Mouse (Mus musculus) kidney, postnatal 25 days (tissue): ENCODE results near the gene Rad50.

Source experiments
- DNase-seq, 2 experiments: peaks; one replicate each; pipeline ENCODE4 v3.0.0; 2021; ENCODE audit warnings: mixed read lengths in 2 of 2

Gene Rad50

DNA sequence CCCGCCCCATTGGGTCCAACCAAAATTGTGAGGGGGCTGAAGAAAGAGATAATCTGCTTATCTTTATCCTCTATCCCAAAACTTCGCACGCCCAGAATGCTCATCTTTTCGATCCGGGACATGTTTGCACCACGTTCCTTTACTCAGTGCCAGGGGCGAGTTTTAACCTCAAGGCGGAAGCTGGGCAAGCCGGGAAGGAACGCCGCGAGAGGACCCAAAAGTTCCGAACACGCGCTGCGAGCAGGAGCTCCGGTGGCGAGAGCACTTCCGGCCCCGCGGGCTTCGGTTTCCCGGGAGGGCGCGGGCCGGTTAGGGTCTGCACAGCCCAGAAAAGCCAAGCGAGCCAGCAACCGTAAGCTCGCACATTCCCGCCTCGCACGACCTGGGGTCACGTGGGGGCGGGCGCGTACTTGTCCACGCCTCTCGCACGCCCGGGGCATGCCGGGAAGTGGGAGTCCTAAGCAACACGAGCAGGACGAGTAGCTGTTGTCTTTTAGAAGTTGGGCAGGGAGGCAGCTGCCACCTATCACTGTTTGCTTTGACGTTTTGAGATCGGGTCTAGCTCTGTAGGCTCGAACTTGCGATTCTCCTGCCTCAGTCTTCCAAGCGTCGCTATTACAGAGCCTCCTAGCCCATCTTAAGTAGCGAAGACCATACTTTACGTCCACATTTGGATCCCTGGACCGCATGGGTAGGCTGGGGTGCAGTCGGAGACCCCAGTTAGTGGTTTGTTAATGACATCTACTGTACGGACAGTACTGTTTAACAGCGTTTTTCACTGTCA, at the start of gene Rad50:
TSS of gene Rad50 (minus strand) at position 386 of the 784 bp plus-strand sequence.
- peak; percentile 95 to 96 for DNase-seq

- DNase-seq: no peak
Measured at GRCm38 (mm10) chr11:53755011-53755595, 48.0 kb upstream of the Rad50 start.

DNA sequence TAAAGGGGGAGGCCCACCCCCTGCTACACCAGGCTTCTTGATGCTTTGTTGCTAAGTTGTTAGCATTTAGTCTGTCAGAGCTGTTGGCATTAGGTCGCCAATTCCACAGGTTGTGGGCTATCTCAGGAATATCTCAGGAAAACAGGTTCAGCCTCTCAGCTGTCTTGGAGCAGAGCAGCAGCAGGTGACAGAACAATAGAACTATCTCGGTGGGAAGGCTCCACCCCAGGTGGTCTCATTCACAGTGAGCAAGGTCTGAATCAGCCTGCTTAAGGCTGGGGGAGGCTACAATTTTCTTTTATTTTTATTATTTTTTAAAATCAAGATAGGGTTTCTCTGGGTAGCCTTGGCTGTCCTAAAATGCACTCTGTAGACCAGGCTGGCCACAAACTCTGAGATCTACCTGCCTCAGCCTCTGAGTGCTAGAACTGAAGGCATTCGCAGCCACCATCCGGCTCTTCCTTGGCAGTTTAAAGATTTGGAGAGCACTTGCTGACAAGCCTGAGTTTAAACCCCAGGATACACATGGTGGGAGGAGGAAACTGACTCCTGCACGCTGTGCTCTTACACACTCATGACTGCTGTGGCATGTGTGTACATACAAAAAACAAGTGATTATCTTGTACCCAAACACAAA, 42.7 kb upstream of the Rad50 start:
- DNase-seq: no peak

DNA sequence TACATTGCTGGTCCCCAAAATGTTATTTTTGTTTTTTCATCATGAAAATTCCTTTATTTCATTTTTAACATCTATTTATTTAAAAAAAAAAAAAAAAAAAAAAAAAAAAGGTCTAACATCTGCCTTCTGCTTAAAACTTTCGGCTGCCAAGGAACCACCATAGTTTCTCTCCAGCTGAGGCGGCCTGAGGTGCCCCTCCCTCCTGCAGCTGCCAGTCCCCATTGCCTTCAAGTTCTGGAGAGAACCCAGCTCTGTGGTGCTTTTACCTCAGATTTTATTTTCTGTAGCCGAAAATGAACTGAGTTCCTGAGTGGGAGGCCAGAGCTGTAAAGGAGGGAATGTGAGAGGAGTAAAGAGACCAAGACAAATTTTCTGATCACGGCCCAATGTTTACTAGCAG, 42.2 kb upstream of the Rad50 start:
- DNase-seq: no peak

DNA sequence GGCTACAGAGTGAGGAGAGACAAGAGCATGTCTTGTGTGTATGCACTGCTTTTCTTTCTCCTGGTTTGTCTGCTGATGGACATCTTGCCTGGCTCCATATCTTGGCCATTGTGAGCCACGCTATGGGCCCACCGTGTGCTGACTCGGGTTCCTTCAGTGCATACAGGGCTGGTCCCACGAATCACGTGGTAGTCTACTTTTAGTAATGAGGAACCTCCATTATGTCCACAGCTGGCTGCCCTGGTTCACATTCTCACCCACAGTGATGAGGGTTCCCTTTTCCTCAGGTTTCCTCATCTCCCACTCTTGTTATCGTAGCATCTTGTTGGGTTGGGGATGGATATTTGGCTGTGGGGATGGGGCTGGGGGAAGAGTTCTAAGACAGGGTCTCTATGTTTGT, 41.5 kb upstream of the Rad50 start:
- DNase-seq: no peak

DNA sequence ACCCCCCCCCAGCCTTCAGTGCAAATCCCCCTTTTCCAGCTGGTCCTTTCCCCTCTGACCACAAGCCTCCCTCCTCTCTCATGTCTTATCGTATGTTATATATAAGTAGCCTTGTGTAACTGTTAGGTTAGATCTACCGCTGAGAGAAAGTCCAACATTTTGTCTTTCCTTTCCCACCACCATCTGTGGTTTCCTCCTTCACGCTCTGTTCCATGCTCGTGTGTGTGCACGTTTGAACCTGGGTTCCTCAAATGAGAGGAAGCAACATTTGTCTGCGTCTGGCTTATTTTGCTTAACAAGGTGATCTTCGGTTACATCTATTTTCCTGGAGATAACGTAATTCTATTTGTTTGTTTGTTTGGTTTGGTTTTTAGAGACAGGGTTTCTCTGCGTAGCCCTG, 40.9 kb upstream of the Rad50 start:
- no peak for DNase-seq

DNA sequence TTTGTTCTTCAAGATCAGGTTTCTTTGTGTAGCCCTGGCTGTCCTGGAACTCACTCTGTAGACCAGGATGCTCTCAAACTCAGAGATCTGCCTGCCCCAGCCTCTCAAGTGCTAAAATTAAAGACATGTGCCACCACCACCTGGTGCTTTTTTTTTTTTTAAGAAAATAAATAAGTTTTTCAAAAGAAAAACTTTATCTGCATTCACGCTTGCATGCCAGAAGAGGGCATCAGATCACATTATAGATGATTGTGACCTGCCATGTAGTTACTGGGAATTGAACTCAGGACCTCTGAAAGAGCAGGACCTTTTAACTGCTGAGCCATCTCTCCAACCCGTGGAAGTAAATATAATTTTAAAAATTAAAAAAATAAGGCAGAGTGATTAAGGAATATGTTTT, 38.1 kb upstream of the Rad50 start:
- no peak for DNase-seq

DNA sequence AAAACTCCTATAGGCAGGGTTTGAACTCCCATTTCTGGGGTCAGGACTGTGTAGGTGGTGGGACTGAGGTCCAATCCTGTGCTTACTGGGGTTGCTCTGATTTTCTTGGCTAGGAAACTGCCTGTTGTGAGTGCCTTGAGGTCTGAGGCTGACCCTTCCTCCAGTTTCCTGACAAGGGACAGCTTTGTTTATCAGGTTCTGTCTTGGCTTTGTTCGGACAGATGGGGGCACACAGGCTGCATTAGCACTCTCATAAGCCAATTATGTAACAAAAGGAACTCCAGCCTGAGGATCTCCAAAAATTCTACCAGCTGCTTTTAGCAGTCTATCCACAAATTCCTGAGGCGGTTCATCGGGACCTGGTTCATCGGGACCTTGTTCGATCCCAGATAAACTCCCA, 35.2 kb upstream of the Rad50 start:
- no peak for DNase-seq

DNA sequence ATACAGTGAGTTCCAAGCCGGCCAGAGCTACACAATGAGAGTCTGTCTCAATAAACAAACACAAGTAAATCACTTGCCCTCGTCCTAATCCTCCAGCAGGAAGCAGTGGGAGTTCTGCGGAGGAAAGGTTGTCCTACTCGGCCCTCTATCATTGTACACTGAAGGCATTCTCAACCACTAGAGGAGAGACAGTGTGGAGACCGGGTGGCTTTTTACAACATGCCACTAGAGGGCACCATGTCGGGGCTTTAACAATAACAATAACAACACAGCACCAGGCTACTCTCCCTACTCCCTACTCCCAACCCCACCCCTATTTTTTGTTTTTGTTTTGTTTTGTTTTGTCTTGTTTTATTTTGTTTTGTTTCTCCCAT, 30.4 kb upstream of the Rad50 start:
- DNase-seq: peak; percentile 72

- DNase-seq: peak; percentile 75 to 84
Measured at GRCm38 (mm10) chr11:53736771-53737572, 29.9 kb upstream of the Rad50 start.

DNA sequence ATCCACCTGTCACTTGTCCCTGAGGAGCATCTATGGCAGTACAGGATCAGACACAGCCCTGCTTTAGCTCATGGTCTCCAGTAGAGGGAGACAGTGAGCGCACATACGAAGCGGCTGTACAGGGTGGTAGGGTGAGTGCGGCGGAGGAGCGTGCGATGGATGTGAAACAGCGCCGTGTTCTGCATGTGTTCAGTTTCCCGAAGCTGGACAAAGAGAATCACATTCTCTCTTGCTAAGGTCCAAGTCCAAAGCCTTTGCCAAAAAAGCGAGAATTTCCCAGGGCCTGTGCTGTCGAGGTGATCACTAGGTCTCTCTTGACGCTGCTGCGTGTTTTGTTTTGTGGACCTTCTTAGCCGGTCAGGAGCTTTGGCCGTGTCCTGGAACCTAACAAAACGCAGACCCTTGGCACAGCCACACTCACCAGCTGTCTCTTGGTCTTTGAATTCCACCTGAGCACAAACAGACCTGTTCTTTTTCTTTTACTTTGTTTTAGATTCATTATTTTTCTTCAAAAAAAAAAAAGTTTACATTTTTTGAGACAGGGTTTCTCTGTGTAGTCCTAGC, 28.6 kb upstream of the Rad50 start:
- peak; percentile 62 to 70 for DNase-seq

GRCm38 (mm10) chr11:53734970-53735681, 28.0 kb upstream of the Rad50 start:
- DNase-seq: no peak

DNA sequence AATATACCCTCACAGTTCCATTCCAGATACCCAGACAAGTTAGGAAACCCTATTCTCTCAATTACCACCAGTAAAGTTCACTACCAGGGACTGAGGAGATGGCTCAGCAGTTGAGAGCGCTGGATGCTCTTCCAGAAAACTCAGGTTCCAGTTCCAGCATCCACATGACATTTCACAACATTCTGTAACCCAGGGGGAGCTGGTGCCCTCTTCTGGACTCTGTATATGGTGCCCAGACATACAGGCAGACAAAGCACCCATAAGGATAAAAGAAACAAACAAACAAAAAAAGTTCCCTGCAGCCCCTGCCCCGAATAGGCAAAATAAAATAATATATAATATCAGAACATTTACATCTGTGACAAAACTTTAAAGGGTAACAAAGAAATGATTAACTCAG, 27.3 kb upstream of the Rad50 start:
- DNase-seq: no peak

- DNase-seq: no peak
Measured at GRCm38 (mm10) chr11:53733824-53734223, 26.7 kb upstream of the Rad50 start.

GRCm38 (mm10) chr11:53732244-53732643, 25.1 kb upstream of the Rad50 start:
- DNase-seq: no peak

DNA sequence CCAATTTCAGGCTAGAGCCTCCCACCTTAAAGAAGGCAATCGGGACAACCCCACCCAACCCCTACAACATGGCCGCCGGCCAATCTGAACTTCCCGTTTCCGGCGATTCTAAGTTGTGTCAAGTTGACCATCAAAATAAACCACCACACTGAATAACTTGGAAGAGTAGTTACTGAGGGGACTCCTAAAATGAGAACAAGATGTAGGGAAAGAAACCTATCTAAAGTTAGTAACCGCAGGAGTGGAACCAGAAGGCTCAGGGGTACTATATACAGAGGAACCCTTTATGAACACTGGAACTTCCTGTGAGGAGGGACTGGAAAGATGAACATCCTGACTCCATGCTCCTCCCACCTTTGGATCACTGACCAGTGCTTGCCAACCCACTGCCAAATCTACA, 24.3 kb upstream of the Rad50 start:
- DNase-seq: no peak

GRCm38 (mm10) chr11:53720715-53721114, 13.6 kb upstream of the Rad50 start, which contains the start of gene Il5:
Il5 (plus strand) TSS chr11:53720794.
- no peak for DNase-seq

GRCm38 (mm10) chr11:53719701-53720100, 12.6 kb upstream of the Rad50 start:
- no peak for DNase-seq

- no peak for DNase-seq
Measured at GRCm38 (mm10) chr11:53707718-53708009, 545 bp upstream of the Rad50 start.

DNA sequence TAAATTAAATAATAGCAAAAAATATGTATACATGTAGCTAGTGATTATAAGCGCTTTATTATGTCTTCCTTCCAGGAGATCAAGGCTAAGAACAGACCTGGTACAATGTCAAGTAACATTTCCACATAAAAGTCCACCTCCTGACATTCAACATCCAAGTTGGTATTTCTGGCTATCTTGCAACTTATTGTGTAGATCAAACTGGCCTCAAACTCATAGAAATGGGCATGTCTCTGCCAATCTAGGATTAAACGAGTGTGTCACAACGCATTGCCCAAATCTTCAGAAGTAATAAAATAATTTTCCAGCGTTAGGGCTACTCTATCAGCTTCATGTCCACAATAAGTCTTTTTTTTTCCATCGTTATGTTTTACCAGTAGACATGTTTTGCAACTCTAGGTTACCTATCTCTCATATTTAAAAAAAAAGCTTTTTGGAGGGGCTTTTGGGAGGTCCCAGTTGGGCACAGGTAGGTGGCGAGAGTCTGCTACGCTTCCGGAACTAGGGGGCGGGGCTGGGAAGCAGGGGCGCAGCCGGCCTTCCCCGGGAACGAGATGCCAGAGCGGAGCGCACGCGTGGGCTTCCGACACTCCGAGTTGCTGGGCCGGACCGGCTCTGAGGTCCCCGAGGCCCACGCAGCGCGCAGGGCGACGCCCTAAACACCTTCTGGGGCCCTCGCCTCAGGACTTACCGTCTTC, 734 bp downstream of the Rad50 start:
- peak; percentile 56 to 69 for DNase-seq

- DNase-seq: no peak
Measured at GRCm38 (mm10) chr11:53699351-53699750, 7.8 kb downstream of the Rad50 start.

GRCm38 (mm10) chr11:53698521-53698920, 8.6 kb downstream of the Rad50 start:
- no peak for DNase-seq
